Mouse (Mus musculus): ENCODE results near the gene Gpc3. TPM values are rescaled to one million over a fixed set of nuclear protein-coding genes. Genes with fewer than 3 reads are reported as not detected.

Gene Gpc3
- polyA plus RNA-seq, 1 experiment from 2014 or later = 538 TPM

- ATAC-seq (ENCODE audit: insufficient read depth) (no peak), DNase-seq (no peak)
- H3K27me3 ChIP-seq (ENCODE audit: insufficient read depth, low read length) = no peaks in the 10 kb centered on the region
- 70% methylated on average over 6 of the region's 6 CpGs for WGBS
- H3K9me3 ChIP-seq (ENCODE audit: low read depth, low read length) = no peaks in the 10 kb centered on the region
- no peak for TF ChIP-seq CTCF (IDR thresholded peaks at IDR 0.05; ENCODE audit: low read depth)
- H3K27ac ChIP-seq (ENCODE audit: low read depth) = no peak overlapping the region
- H3K36me3 ChIP-seq (ENCODE audit: insufficient read depth) = no peaks in the 10 kb centered on the region
- H3K9ac ChIP-seq = no peak overlapping the region
- H3K4me2 ChIP-seq = no peak overlapping the region
- no peak overlapping the region for H3K4me3 ChIP-seq (ENCODE audit: low read depth, low read length)
- no peaks in the 10 kb centered on the region for H3K4me1 ChIP-seq (ENCODE audit: insufficient read depth)
Observed at GRCm38 (mm10) chrX:52287944-52288343, 325.8 kb downstream of the Gpc3 start.

- TF ChIP-seq CTCF (IDR thresholded peaks at IDR 0.05; ENCODE audit: low read depth) = no peak
- Histone ChIP-seq H3K4me1 (ENCODE audit: insufficient read depth) (no peaks in the 10 kb centered on the region), H3K27ac (ENCODE audit: low read depth) (no peak overlapping the region), H3K27me3 (ENCODE audit: insufficient read depth, low read length) (no peaks in the 10 kb centered on the region), H3K4me3 (ENCODE audit: low read depth, low read length) (no peak overlapping the region), H3K4me2 (no peak overlapping the region), H3K36me3 (ENCODE audit: insufficient read depth) (no peaks in the 10 kb centered on the region), H3K9ac (no peak overlapping the region), H3K9me3 (ENCODE audit: low read depth, low read length) (no peaks in the 10 kb centered on the region)
- ATAC-seq (ENCODE audit: insufficient read depth) (no peak), DNase-seq (no peak)
- WGBS = 67% methylated on average over 4 of the region's 4 CpGs
Observed at GRCm38 (mm10) chrX:52282070-52282469, 331.7 kb downstream of the Gpc3 start.

- WGBS = 74% methylated on average over 6 of the region's 6 CpGs
- Histone ChIP-seq H3K27ac (ENCODE audit: low read depth) (no peak overlapping the region), H3K36me3 (ENCODE audit: insufficient read depth) (no peaks in the 10 kb centered on the region), H3K4me1 (ENCODE audit: insufficient read depth) (no peaks in the 10 kb centered on the region), H3K4me3 (ENCODE audit: low read depth, low read length) (no peak overlapping the region), H3K9me3 (ENCODE audit: low read depth, low read length) (no peaks in the 10 kb centered on the region), H3K27me3 (ENCODE audit: insufficient read depth, low read length) (no peaks in the 10 kb centered on the region), H3K9ac (no peak overlapping the region), H3K4me2 (no peak overlapping the region)
- no peak for TF ChIP-seq CTCF (IDR thresholded peaks at IDR 0.05; ENCODE audit: low read depth)
- ATAC-seq (ENCODE audit: insufficient read depth) (no peak), DNase-seq (peak; percentile 61)
Observed at GRCm38 (mm10) chrX:52281103-52281900, 332.4 kb downstream of the Gpc3 start.

- H3K36me3 ChIP-seq (ENCODE audit: insufficient read depth) = no peaks in the 10 kb centered on the region
- DNase-seq (no peak), ATAC-seq (ENCODE audit: insufficient read depth) (no peak)
- H3K27me3 ChIP-seq (ENCODE audit: insufficient read depth, low read length) = no peaks in the 10 kb centered on the region
- H3K4me3 ChIP-seq (ENCODE audit: low read depth, low read length) = no peak overlapping the region
- no peak overlapping the region for H3K9ac ChIP-seq
- H3K4me2 ChIP-seq = no peak overlapping the region
- no peak for TF ChIP-seq CTCF (IDR thresholded peaks at IDR 0.05; ENCODE audit: low read depth)
- 78% methylated on average over 3 of the region's 3 CpGs for WGBS
- H3K4me1 ChIP-seq (ENCODE audit: insufficient read depth) = no peaks in the 10 kb centered on the region
- no peak overlapping the region for H3K27ac ChIP-seq (ENCODE audit: low read depth)
- no peaks in the 10 kb centered on the region for H3K9me3 ChIP-seq (ENCODE audit: low read depth, low read length)
Observed at GRCm38 (mm10) chrX:52278687-52279359, 334.9 kb downstream of the Gpc3 start.

DNA sequence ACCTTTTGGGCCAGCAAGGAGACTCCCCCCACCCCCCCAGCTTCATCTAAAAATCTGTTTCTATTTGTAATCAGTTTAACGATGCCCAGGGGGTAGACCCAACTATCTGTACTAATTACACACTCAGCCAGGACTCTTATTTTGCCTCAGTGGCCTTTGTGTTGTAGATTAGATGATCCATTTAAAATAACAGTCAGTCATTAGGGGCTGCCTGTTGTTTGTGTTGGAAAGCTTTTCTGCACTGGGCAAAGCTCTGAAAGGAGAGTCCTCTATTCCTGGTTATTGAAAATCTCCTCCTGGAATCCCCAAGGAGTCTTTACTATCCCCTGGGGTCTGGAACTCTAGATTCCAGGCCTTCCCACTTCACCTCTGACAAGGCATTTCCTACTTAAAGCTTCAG lies 336.2 kb downstream of the Gpc3 start:
- H3K4me2 ChIP-seq = no peak overlapping the region
- TF ChIP-seq CTCF (IDR thresholded peaks at IDR 0.05; ENCODE audit: low read depth) = no peak
- H3K27ac ChIP-seq (ENCODE audit: low read depth) = no peak overlapping the region
- no peaks in the 10 kb centered on the region for H3K9me3 ChIP-seq (ENCODE audit: low read depth, low read length)
- H3K27me3 ChIP-seq (ENCODE audit: insufficient read depth, low read length) = no peaks in the 10 kb centered on the region
- ATAC-seq (ENCODE audit: insufficient read depth) (no peak), DNase-seq (no peak)
- no peak overlapping the region for H3K9ac ChIP-seq
- 61% methylated on average over 1 of the region's 1 CpGs for WGBS
- H3K4me1 ChIP-seq (ENCODE audit: insufficient read depth) = no peaks in the 10 kb centered on the region
- no peaks in the 10 kb centered on the region for H3K36me3 ChIP-seq (ENCODE audit: insufficient read depth)
- H3K4me3 ChIP-seq (ENCODE audit: low read depth, low read length) = no peak overlapping the region

GRCm38 (mm10) chrX:52273016-52273415 lies 340.7 kb downstream of the Gpc3 start:
- Histone ChIP-seq H3K9me3 (ENCODE audit: low read depth, low read length) (no peaks in the 10 kb centered on the region), H3K4me1 (ENCODE audit: insufficient read depth) (no peaks in the 10 kb centered on the region), H3K27ac (ENCODE audit: low read depth) (no peak overlapping the region), H3K9ac (no peak overlapping the region), H3K4me2 (no peak overlapping the region), H3K36me3 (ENCODE audit: insufficient read depth) (no peaks in the 10 kb centered on the region), H3K4me3 (ENCODE audit: low read depth, low read length) (no peak overlapping the region), H3K27me3 (ENCODE audit: insufficient read depth, low read length) (no peaks in the 10 kb centered on the region)
- DNase-seq = no peak
- TF ChIP-seq CTCF (IDR thresholded peaks at IDR 0.05; ENCODE audit: low read depth) = no peak
- ATAC-seq (ENCODE audit: insufficient read depth) = no peak
- WGBS = 75% methylated on average over 7 of the region's 7 CpGs

DNA sequence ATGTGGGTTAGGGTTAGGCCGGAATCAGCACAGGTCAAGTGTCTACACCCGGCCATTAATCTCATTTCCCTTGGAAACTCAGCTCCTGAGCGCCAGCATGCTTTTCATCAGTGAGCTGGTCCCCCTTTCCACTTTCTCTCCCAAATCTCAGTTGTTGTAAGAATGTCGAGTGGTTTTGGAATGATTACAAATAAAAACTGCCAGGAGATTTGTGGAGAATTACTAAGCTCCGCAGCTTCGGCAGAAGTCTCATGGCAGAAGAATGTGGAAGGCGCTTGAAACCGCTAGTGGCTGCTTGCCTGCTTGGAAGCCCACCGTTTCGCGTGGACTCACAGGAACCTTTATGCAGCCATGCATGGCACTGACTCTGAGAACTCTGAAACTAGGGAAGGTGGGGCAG lies 351.8 kb downstream of the Gpc3 start:
- Histone ChIP-seq H3K4me3 (ENCODE audit: low read depth, low read length) (no peak overlapping the region), H3K9ac (no peak overlapping the region), H3K4me2 (no peak overlapping the region), H3K27me3 (ENCODE audit: insufficient read depth, low read length) (no peaks in the 10 kb centered on the region), H3K36me3 (ENCODE audit: insufficient read depth) (no peaks in the 10 kb centered on the region), H3K27ac (ENCODE audit: low read depth) (no peak overlapping the region), H3K9me3 (ENCODE audit: low read depth, low read length) (no peaks in the 10 kb centered on the region), H3K4me1 (ENCODE audit: insufficient read depth) (no peaks in the 10 kb centered on the region)
- no peak for TF ChIP-seq CTCF (IDR thresholded peaks at IDR 0.05; ENCODE audit: low read depth)
- ATAC-seq (ENCODE audit: insufficient read depth) (no peak), DNase-seq (peak; percentile 48)
- WGBS = 63% methylated on average over 11 of the region's 11 CpGs

Data from lung, embryonic 14.5 days (tissue).